Mouse (Mus musculus) stomach, postnatal 0 days (tissue): ENCODE data around the gene Fstl4.

Experiments
- CTCF ChIP-seq: IDR thresholded peaks from 2 replicates; pipeline ENCODE4 v1.5.1; 2016; ENCODE audit warnings: antibody characterized with exemption, low read depth, mild to moderate bottlenecking, moderate library complexity
- EP300 ChIP-seq: optimal IDR thresholded peaks from 2 replicates; pipeline ENCODE3; 2016; ENCODE audit warnings: antibody characterized with exemption

GRCm38 (mm10) chr11:53197111-53197510, 432.7 kb downstream of the Fstl4 start:
- TF ChIP-seq CTCF: no peak
- TF ChIP-seq EP300: no peak
